Mouse (Mus musculus): Measurements from ENCODE around the gene Synm. TPM values are rescaled to one million over a fixed set of nuclear protein-coding genes. Genes with fewer than 3 reads are reported as not detected.

Synm gene
- polyA plus RNA-seq, 1 experiment from 2014 or later, result 0.28 TPM

GRCm38 (mm10) chr7:67788713-67789112 is 29.2 kb upstream of the Synm start:
- 14% methylated on average over 10 of the region's 10 CpGs for WGBS (ENCODE audit: insufficient replicate concordance)
- Histone ChIP-seq H3K27me3 (ENCODE audit: control insufficient read depth, insufficient read depth, low read depth, low read length) (no peaks in the 10 kb centered on the region), H3K9ac (ENCODE audit: low read depth, low read length) (no peak overlapping the region), H3K4me1 (ENCODE audit: control insufficient read depth, low read depth, low read length) (no peaks in the 10 kb centered on the region), H3K4me2 (ENCODE audit: low read depth, low read length) (no peak overlapping the region), H3K27ac (ENCODE audit: low read length) (no peak overlapping the region), H3K9me3 (replicated peaks; ENCODE audit: control insufficient read depth, low read length) (no peaks in the 10 kb centered on the region), H3K36me3 (ENCODE audit: control insufficient read depth, insufficient read depth) (no peaks in the 10 kb centered on the region), H3K4me3 (ENCODE audit: low read depth, low read length) (no peak overlapping the region)
- no peak for ATAC-seq (ENCODE audit: low read depth)

GRCm38 (mm10) chr7:67787861-67788260 is 28.3 kb upstream of the Synm start:
- WGBS (ENCODE audit: insufficient replicate concordance), result 56% methylated on average over 2 of the region's 2 CpGs
- Histone ChIP-seq H3K4me1 (ENCODE audit: control insufficient read depth, low read depth, low read length) (no peaks in the 10 kb centered on the region), H3K27ac (ENCODE audit: low read length) (no peak overlapping the region), H3K4me2 (ENCODE audit: low read depth, low read length) (no peak overlapping the region), H3K9me3 (replicated peaks; ENCODE audit: control insufficient read depth, low read length) (no peaks in the 10 kb centered on the region), H3K9ac (ENCODE audit: low read depth, low read length) (no peak overlapping the region), H3K4me3 (ENCODE audit: low read depth, low read length) (no peak overlapping the region), H3K36me3 (ENCODE audit: control insufficient read depth, insufficient read depth) (no peaks in the 10 kb centered on the region), H3K27me3 (ENCODE audit: control insufficient read depth, insufficient read depth, low read depth, low read length) (no peaks in the 10 kb centered on the region)
- ATAC-seq (ENCODE audit: low read depth), result no peak

- H3K36me3 ChIP-seq (ENCODE audit: control insufficient read depth, insufficient read depth), result no peaks in the 10 kb centered on the region
- H3K27me3 ChIP-seq (ENCODE audit: control insufficient read depth, insufficient read depth, low read depth, low read length), result no peaks in the 10 kb centered on the region
- ATAC-seq (ENCODE audit: low read depth), result no peak
- H3K9ac ChIP-seq (ENCODE audit: low read depth, low read length), result no peak overlapping the region
- H3K27ac ChIP-seq (ENCODE audit: low read length), result no peak overlapping the region
- 58% methylated on average over 12 of the region's 12 CpGs for WGBS (ENCODE audit: insufficient replicate concordance)
- H3K4me1 ChIP-seq (ENCODE audit: control insufficient read depth, low read depth, low read length), result no peaks in the 10 kb centered on the region
- H3K4me3 ChIP-seq (ENCODE audit: low read depth, low read length), result no peak overlapping the region
- no peaks in the 10 kb centered on the region for H3K9me3 ChIP-seq (replicated peaks; ENCODE audit: control insufficient read depth, low read length)
- no peak overlapping the region for H3K4me2 ChIP-seq (ENCODE audit: low read depth, low read length)
These were observed 17.2 kb upstream of the Synm start for GRCm38 (mm10) chr7:67776636-67777305.

- no peak overlapping the region for H3K9ac ChIP-seq (ENCODE audit: low read depth, low read length)
- no peak overlapping the region for H3K4me2 ChIP-seq (ENCODE audit: low read depth, low read length)
- H3K4me1 ChIP-seq (ENCODE audit: control insufficient read depth, low read depth, low read length), result no peaks in the 10 kb centered on the region
- no peak overlapping the region for H3K4me3 ChIP-seq (ENCODE audit: low read depth, low read length)
- WGBS (ENCODE audit: insufficient replicate concordance), result 19% methylated on average over 3 of the region's 3 CpGs
- no peaks in the 10 kb centered on the region for H3K36me3 ChIP-seq (ENCODE audit: control insufficient read depth, insufficient read depth)
- no peaks in the 10 kb centered on the region for H3K27me3 ChIP-seq (ENCODE audit: control insufficient read depth, insufficient read depth, low read depth, low read length)
- no peak overlapping the region for H3K27ac ChIP-seq (ENCODE audit: low read length)
- H3K9me3 ChIP-seq (replicated peaks; ENCODE audit: control insufficient read depth, low read length), result no peaks in the 10 kb centered on the region
- no peak for ATAC-seq (ENCODE audit: low read depth)
These were observed 16.1 kb upstream of the Synm start for GRCm38 (mm10) chr7:67775623-67776022.

- Histone ChIP-seq H3K9me3 (replicated peaks; ENCODE audit: control insufficient read depth, low read length) (no peaks in the 10 kb centered on the region), H3K27ac (ENCODE audit: low read length) (no peak overlapping the region), H3K4me2 (ENCODE audit: low read depth, low read length) (no peak overlapping the region), H3K27me3 (ENCODE audit: control insufficient read depth, insufficient read depth, low read depth, low read length) (no peaks in the 10 kb centered on the region), H3K36me3 (ENCODE audit: control insufficient read depth, insufficient read depth) (no peaks in the 10 kb centered on the region), H3K9ac (ENCODE audit: low read depth, low read length) (no peak overlapping the region), H3K4me3 (ENCODE audit: low read depth, low read length) (no peak overlapping the region), H3K4me1 (ENCODE audit: control insufficient read depth, low read depth, low read length) (no peaks in the 10 kb centered on the region)
- 64% methylated on average over 9 of the region's 9 CpGs for WGBS (ENCODE audit: insufficient replicate concordance)
- no peak for ATAC-seq (ENCODE audit: low read depth)
These were observed 12.7 kb upstream of the Synm start for GRCm38 (mm10) chr7:67772231-67772630.

- H3K4me2 ChIP-seq (ENCODE audit: low read depth, low read length), result no peak overlapping the region
- H3K4me1 ChIP-seq (ENCODE audit: control insufficient read depth, low read depth, low read length), result no peaks in the 10 kb centered on the region
- no peaks in the 10 kb centered on the region for H3K9me3 ChIP-seq (replicated peaks; ENCODE audit: control insufficient read depth, low read length)
- no peaks in the 10 kb centered on the region for H3K36me3 ChIP-seq (ENCODE audit: control insufficient read depth, insufficient read depth)
- WGBS (ENCODE audit: insufficient replicate concordance), result 61% methylated on average over 5 of the region's 5 CpGs
- no peaks in the 10 kb centered on the region for H3K27me3 ChIP-seq (ENCODE audit: control insufficient read depth, insufficient read depth, low read depth, low read length)
- ATAC-seq (ENCODE audit: low read depth), result no peak
- no peak overlapping the region for H3K9ac ChIP-seq (ENCODE audit: low read depth, low read length)
- H3K4me3 ChIP-seq (ENCODE audit: low read depth, low read length), result no peak overlapping the region
- no peak overlapping the region for H3K27ac ChIP-seq (ENCODE audit: low read length)
These were observed 9.9 kb upstream of the Synm start for GRCm38 (mm10) chr7:67769487-67769886.

GRCm38 (mm10) chr7:67768125-67768524 is 8.6 kb upstream of the Synm start:
- H3K4me2 ChIP-seq (ENCODE audit: low read depth, low read length), result no peak overlapping the region
- H3K4me3 ChIP-seq (ENCODE audit: low read depth, low read length), result no peak overlapping the region
- WGBS (ENCODE audit: insufficient replicate concordance), result 70% methylated on average over 3 of the region's 3 CpGs
- H3K27ac ChIP-seq (ENCODE audit: low read length), result no peak overlapping the region
- H3K9ac ChIP-seq (ENCODE audit: low read depth, low read length), result no peak overlapping the region
- H3K4me1 ChIP-seq (ENCODE audit: control insufficient read depth, low read depth, low read length), result no peaks in the 10 kb centered on the region
- no peaks in the 10 kb centered on the region for H3K27me3 ChIP-seq (ENCODE audit: control insufficient read depth, insufficient read depth, low read depth, low read length)
- H3K36me3 ChIP-seq (ENCODE audit: control insufficient read depth, insufficient read depth), result no peaks in the 10 kb centered on the region
- no peak for ATAC-seq (ENCODE audit: low read depth)
- no peaks in the 10 kb centered on the region for H3K9me3 ChIP-seq (replicated peaks; ENCODE audit: control insufficient read depth, low read length)

GRCm38 (mm10) chr7:67763625-67764024 is 4.1 kb upstream of the Synm start:
- no peak overlapping the region for H3K4me3 ChIP-seq (ENCODE audit: low read depth, low read length)
- no peaks in the 10 kb centered on the region for H3K36me3 ChIP-seq (ENCODE audit: control insufficient read depth, insufficient read depth)
- peaks cover 17% of the 10 kb centered on the region for H3K27me3 ChIP-seq (ENCODE audit: control insufficient read depth, insufficient read depth, low read depth, low read length)
- ATAC-seq (ENCODE audit: low read depth), result no peak
- H3K27ac ChIP-seq (ENCODE audit: low read length), result no peak overlapping the region
- H3K4me1 ChIP-seq (ENCODE audit: control insufficient read depth, low read depth, low read length), result peaks cover 4% of the 10 kb centered on the region
- H3K9me3 ChIP-seq (replicated peaks; ENCODE audit: control insufficient read depth, low read length), result no peaks in the 10 kb centered on the region
- no peak overlapping the region for H3K9ac ChIP-seq (ENCODE audit: low read depth, low read length)
- WGBS (ENCODE audit: insufficient replicate concordance), result 67% methylated on average over 3 of the region's 3 CpGs
- H3K4me2 ChIP-seq (ENCODE audit: low read depth, low read length), result no peak overlapping the region

GRCm38 (mm10) chr7:67758858-67759628 is 499 bp downstream of the Synm start:
- Histone ChIP-seq H3K36me3 (ENCODE audit: control insufficient read depth, insufficient read depth) (no peaks in the 10 kb centered on the region), H3K27ac (ENCODE audit: low read length) (no peak overlapping the region), H3K4me2 (ENCODE audit: low read depth, low read length) (peak overlapping the region; percentile 78), H3K9ac (ENCODE audit: low read depth, low read length) (no peak overlapping the region; the same call in 1 of the 2 replicates), H3K27me3 (ENCODE audit: control insufficient read depth, insufficient read depth, low read depth, low read length) (peaks cover 28% of the 10 kb centered on the region), H3K4me3 (ENCODE audit: low read depth, low read length) (peak overlapping the region; percentile 55), H3K4me1 (ENCODE audit: control insufficient read depth, low read depth, low read length) (peaks cover 4% of the 10 kb centered on the region), H3K9me3 (replicated peaks; ENCODE audit: control insufficient read depth, low read length) (no peaks in the 10 kb centered on the region)
- WGBS (ENCODE audit: insufficient replicate concordance), result under 1% methylated on average over 92 of the region's 92 CpGs
- peak; percentile 56 for ATAC-seq (ENCODE audit: low read depth)

All from liver, embryonic 16.5 days (tissue).